Mouse (Mus musculus) adipocyte (in vitro differentiated cells): Measurements from ENCODE around the gene Cdk15.

Experiments
- DNase-seq: peaks from one replicate; pipeline ENCODE4 v3.0.0-alpha.2; 2016; ENCODE audit warnings: low spot score

The Cdk15 gene

DNA sequence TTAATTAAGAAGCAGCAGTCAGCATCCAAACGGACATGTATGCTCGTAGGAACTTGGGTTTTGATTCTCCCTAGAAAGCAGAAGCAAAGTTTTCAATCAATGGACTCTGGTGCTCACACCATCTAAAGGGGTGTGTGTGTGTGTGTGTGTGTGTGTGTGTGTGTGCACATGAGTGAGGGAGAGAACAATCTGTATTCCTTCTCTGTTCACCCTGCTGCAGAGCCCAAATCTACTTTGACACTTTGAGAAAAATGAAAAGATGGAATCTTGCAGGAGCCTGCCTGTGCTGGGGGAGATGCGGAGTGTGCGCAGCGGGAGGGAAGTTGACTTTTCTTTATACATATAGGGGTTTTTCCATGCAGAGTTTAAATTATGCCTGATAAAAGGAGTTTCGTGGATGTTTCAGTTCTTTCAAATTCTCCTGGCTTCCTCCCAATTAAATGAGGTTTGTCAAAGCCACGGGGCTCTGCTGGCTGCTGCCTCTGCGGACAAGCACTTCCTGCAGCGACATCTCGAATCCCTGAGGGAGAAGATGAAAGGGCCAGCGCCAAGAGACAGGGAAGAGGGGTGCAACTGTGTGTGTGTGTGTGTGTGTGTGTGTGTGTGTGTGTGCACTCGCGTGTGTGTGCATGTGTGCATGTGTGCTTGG, 76.2 kb downstream of the Cdk15 start:
- no peak for DNase-seq

DNA sequence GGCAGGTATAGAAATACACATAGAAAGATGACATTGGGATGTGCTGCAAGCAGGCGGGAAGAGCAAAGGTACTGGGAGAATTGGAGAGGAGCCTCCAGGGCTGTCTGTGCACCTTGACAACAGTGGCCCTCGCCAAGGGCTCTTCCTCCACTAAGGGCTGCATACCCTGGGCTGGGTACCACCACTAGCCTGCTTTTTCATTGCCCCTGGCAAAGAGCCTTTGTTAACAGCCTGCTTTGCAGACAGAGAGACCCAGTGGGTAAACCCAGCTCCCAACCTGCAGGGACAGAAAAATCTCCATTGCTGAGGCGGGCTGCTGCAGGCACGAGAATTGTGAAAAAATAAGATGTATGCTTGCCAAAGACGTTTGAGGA, 76.7 kb downstream of the Cdk15 start:
- DNase-seq, result no peak

DNA sequence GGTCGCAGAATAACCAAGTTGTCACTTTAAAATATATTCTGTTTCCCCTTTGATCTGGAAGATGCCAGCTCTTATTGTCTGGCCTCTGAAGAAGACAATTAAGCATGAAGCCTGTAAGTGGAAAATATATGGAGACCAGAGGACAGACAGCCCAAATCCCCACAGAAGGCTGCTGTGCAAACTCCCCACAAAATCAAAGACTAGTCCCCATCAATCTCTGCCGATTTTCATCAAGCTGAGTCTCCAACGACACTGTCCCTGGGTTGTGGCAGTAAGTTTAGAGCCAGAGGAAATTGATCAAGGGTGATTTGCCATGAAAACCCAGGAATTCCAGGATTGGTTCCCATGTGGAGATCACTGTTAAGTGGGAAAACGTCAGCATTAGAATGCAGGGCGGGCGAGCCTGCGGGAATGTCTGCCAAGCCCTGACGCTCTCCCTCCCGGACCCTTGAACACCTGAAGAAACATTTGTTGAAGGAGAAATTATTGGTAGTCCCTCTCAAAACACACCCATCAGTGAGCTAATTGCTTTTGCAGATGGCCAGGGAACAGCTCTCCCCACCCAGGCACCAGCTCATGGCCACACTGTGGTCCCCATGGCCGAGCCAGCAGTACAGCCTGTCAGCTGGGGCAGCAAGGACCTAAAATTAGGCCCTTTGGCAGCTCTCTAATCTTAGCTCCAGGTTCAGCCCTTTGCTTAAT, 77.3 kb downstream of the Cdk15 start:
- no peak for DNase-seq

DNA sequence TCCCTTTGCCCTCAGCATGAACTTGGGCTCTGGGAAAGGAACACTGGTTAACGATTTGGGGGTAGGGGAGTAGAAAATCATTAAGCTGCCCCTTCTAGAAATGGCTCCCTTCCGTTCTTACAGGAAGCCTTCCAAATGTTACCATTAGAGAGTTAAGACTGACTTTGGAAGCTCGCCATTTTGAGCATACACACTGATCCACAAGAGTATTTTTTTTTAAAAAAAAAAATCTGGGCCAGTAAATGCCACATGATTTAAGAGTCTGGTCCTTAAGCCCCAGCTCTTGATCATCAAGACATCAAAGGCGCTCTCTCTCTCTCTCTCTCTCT, 77.8 kb downstream of the Cdk15 start:
- DNase-seq, result no peak

DNA sequence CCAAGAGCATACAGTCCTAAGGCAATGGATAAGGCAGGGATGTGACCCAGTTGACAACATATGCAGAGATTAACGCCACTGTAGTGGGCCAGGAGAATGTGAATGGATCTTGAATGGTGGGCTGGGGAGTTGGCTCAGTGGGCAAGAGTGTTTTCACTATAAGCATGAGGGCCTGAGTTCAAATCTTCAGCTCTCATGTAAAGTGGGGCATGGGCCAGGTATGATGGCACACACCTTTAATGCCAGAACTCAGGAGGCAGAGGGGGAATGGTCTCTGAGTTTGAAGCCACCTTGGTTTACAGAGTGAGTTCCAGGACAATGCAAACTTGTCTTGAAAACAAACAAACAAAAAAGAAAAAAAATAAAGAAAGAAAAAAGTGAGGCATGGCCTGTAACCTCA, 79.5 kb downstream of the Cdk15 start:
- no peak for DNase-seq

DNA sequence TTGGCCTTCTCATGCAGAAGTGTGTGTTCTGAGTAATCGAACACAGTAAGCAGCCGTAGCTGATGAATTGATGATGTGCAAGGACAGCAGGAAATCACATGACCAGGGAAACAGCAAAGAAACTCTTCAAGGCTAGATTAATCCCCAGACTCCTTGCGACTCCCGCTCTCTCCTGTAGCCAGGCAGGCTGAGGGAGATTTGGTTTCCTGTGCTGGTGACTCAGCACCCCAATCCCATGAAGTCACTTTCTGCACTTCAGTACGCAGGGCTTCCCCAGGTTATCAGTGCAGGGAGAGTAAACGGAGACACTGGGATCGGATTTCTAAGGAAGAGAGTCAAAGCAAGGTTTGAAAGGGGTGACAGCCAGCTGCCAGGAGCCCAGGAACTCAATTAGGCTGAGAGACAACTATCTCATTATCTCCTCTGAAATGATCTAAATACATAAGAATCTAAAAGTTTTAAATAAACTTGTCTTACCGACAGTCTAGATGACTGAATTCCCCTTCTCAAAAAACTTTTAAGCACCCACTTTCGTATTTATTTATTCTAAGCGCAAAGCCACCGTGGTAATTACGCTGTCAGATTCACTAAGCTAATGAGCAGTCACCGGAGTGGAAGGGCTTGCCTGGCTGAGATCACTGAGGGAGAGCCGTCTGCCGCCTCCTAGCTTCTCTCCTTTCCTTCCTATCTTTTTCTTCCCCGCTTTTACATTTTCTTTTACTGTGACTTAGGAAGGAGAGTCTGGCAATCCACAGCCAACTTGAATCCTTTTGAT, 84.3 kb downstream of the Cdk15 start:
- DNase-seq, result no peak

DNA sequence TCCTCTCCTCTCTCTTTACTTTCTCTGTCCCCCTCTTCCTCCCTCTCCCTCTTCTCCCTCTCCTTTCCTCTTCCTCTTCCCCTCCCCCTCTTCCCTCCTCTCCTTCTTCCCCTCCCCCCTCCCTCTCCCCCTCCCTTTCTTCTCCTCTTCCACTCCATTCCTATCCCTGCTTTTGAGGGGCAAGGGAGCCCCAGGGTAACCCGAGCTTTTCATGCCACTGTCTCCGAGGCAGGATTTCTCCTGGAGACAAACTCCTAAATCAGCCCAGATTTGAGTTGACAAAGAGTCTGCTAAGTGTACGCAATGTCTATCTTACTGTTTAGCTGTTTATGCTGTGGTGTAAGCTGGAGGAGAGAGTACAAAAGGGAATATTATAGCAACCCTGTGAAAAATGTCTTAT, 85.0 kb downstream of the Cdk15 start:
- DNase-seq, result no peak

DNA sequence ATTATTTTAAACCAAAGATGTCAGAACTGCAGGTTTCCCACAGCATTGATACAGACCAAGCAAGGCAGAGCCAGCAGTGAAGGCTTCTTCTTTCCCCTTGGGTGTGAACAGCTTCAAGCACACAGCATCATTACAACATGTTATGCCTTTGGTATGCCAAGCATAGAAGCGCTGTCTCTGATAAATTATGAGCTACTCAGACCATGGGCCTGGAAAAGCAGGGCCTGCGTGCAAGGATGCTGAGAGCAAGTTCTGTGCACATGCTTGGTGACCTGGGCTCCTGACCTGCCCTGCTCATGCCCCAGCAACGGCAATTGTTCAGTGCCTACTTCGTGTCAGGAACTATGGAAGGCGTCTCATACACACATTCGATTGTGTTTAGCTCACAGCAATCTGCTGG, 85.4 kb downstream of the Cdk15 start:
- no peak for DNase-seq

DNA sequence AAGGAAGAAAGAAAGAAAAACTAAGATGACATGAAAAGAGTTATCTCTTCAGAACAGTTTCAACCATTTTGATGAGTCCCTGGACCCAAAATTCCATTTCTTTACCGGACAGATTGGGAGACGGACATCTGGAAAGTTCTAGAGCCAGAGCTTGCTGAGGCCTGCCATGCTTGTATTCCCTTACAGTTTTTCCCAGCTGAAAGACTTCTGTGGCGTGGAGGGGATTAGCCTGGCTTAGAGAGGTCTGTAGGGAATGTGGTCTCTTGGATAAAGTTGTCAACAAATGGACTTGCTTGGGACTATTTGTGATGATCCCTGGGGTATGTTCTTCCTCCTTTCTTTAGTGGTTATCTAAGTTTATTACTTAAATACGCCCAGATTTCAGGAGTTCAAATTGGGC, 96.0 kb downstream of the Cdk15 start:
- no peak for DNase-seq

DNA sequence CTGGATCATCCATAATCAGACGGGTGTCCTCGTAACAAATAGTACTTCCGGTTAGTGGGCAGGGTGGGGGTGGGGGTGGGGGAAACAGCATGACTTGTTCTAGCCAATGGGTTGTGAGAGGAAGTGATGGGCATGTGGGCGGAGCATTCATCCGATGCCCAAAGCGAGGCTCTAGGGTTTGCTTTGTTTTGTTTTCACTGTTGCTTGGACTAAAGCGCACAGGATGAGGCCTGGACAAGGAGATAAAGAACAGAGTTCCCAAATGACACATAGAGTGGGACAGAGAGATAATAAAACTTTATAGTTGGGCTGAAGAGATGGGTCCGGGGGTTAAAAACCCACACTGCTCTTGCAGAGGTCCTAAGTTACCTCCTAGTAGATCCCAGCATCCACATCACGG, 98.7 kb downstream of the Cdk15 start:
- no peak for DNase-seq

DNA sequence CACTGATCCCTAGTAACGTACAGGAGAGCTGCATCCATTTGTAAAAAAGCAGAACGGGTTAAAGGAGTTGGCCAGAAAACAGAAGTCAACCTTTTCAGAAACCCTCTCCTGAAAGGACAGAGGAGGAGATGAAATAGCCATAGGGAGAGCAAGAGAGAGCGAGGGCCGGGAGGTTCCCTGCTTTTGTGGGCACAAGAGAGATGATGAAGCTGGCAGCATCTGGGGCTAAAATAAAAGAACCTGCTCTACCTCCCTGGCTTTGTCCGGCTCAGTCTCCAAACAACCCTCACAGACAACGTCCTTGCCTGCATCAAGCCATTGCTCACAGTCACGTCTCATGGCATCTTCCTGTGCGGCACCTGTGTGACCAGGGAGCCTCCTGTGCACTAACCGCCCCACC, 102.4 kb downstream of the Cdk15 start:
- DNase-seq, result no peak

DNA sequence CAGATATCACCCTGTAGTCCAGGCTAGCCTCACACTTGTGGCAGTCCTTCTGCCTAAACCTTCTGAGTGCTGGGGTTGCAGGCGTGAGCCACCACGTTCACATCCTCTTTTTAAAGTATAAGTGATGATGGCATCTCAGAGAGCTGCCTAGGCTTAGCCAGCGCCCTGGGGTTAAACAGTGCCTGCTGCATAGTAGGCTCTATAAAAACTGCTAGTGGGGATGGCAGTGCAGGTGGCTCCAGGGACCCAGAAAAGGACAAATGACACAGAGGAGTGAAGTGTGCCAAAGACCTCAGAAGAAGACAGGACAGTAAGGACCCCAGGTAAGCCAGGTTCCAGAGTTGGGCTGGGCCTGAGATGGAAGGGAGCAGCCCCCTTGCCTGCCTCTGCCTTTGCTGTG, 104.1 kb downstream of the Cdk15 start:
- DNase-seq, result no peak

DNA sequence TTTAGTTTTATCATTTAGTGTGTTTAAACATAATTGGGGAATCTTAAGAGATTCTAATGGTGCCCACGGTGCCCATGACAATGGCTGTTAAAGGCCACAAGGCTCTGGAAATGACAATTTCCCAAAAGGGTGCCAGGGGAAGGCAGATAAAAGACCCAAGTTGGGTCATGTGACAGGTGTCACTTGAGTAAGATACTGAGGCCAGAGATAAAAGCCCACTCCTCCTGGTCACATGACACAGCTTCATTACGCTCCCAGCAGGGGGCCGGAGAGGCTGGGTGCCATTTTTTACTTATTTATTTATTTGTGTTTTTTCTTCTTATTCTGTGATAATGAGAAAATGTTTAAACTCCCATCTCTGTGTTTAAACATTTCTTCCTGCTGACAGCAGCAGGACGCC, 104.8 kb downstream of the Cdk15 start:
- DNase-seq, result no peak

DNA sequence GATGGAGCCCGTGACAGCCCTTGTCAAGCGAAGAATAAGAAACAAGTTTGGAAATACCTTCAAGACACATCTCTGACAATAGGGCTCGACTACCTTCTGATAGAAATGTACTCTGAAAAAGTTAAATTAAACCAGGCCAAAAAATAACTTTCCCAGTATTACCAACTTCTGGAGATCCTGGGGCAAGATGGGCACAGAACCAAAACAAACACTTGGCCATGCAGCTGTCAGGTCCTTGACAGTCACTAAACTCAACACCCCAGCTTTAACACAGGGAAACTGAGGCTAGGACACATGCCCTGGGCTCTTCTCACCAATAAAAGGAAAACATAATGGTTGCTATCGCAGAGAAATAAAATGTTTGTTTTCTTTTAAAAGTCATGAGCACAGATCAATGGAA, 105.3 kb downstream of the Cdk15 start:
- DNase-seq, result no peak

DNA sequence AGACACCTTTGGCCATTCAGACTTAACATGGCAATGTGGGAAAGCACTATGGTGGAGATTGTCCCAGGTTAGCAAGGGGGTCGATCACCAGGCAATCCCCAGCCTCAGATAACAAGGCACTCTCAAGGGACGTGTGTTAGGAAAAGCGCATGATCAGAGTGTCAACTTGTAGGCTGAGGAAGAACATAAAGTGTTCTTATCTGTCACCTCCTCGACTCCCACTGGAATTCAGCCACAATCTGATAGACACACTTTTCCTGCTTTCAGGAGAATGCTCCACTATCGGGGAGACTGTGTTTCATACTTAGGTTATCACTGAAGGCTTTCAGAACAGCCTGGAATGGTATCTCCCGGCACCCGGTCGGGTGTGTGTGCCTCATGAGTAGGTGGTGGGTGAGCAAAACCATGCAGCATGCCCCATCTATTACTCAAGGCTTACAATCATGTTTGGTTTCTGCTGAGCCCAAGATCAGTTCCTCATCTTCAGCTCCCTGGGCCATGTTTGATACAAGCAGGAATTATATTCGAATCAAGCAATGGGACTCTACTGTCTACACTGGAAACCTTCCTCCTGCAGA, 107.8 kb downstream of the Cdk15 start:
- DNase-seq, result no peak

DNA sequence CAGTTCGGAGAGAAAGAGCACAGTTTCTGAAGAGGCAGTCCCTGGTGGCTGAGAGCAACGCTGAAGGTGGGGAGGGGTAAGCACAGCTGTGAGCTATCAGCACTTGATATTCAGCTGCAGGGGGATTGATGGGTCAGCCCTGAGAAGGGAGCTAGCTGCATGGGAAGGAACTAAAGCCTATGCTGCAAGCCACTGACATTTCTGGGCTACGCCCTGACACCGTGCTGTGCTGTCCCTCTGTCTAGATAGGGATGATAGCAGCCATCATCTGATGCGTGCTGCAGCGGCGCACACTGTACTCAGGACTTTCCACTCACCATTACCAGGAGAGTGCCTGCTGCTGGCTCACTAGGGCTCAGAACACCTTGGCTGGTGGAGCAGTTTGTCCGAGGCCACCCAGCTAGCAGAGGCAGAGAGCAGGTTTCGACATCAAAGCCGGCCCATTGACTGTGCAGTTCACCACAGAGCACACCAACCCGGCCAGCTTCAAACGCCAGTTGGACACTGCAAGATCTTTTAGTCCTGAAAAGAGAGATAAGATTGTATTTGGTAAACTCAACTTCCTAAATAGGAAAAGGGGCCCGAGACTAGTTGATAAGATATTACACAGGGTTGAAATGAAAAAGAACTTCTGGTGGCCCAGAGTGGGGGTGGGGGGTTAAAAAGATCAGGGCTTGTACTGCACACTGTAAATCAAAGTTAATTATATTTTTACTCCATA, 111.4 kb downstream of the Cdk15 start:
- DNase-seq, result no peak

DNA sequence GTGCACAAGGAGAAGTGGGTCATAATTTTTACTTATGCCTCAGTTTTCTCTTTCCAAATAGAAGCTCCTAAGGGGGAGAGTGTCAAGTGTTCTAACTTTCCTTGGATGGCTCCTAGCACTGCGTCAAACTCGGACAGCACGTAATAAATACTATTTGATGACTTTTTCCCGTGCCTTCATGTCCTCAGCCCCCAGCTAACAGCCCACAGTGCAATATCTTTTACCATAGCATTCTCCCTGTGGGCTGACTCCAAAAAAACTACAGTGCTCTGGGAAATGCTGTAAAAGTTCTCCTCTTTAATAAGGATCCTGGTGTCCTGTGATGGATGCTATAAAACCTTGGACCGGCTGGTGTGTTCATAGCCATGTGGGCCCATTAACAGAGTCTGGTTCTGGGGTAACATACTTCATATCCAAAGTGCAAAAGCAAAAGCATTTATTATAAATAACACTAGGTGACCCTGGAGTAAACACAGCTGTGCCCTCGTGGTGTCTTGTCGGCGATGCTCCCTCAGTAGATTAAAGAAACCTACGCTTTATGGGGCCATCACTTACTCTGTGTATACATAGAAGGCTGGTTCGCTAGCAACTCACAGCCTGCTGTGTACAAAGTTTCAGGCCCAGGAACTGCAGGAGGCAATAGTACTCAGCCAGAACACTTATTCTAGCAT, 112.1 kb downstream of the Cdk15 start:
- DNase-seq, result no peak

DNA sequence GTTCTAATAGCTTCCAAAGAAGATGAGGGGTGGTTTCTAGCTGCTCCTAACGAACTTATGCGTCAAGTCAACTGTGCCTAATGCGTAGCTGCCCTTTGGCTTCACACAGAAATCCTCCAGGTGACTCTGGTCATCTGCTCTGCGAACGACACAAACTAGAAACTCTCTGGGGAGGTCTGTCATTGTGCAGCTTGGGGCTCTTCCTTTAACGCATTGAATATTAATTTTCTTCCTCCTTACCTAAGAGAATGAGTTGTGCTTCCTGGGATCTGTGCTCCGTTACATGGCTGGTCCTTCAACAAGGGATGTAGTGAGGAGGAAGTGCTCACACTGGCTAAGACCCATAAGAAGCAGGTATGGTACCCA, 112.6 kb downstream of the Cdk15 start:
- DNase-seq, result no peak

DNA sequence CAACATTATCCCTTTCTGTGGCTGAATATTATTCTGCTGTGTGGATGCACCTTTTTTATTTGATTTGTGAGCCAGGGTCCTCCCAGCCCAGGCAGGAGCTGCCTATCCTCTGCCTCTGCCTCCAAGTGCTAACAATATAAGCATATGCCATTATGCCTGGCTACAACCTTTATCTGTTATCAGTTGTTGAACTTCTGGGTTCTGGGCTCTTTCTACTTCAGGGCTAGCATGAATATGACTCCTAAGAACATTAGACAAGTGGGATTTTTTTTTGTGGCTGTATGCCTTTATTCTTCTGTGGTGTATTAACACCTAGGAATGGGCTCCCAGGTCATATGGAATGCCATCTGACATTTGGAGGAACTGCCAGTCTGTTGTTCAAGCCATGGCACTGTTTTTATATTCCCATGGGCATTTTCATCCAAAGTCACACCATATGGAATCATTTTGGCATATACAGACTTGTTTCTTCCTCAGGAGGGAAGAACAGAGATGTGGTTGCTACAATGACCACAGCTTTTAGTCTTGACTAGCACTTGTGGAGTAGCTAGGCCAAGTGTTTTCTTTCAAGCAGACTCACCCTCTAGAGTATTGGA, 113.7 kb downstream of the Cdk15 start:
- DNase-seq, result no peak

DNA sequence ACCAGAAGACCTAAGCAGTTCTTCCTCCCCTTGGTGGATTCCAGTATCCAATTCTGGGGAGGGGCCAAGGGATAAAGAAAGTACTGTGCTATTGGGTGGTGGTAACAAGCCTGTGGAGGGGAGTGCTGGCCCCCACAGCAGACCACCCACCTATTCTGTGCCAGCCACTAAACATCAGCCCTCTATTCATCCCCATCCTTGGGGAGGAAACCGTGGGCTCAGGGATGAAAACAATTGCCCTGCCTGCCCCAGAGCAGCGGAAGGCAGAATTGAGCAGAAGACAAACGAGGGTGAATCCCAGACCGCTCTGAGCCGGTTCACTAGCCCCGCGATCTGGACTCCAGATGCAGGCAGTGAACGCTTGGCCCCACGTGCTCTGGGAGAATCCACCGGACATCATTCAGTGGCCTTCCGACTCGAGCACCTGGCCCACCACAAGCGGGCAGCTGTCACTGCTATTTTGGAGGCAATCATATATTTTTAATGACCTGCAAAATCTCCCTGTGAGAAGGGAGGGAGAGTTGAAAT, 119.4 kb downstream of the Cdk15 start:
- DNase-seq, result no peak

DNA sequence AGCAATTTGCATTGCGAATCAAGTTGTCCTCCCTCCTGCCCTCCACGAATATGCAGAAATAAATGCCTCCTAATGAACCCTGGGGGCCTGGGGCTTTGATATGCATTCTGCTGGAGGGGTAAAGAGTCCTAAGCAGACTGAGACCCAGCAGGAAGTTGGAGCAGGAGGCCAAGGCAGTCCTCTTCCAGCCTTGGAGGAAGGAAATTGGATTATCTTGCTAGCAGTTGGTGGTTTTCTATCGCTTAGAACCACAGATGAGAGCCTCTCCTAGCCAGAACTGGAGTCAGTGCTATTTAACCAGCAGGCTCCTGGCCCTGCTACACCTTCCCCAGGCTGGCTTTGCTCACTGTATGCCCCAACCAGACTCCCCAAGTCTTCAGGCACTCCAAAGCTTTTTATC, 119.9 kb downstream of the Cdk15 start:
- no peak for DNase-seq
